Mouse (Mus musculus) lung, embryonic 15.5 days (tissue): ENCODE data around the gene Nfat5. TPM values are rescaled to one million over a fixed set of nuclear protein-coding genes. Genes with fewer than 3 reads are reported as not detected.
A peak's percentile ranks its signal among the peaks of the same experiment; 100 is the strongest.

Experiments used
- ATAC-seq: fragments of 200-750 bp; cut with Nextera tagmentation; 2 replicates; pipeline ENCODE4 v1.8.0; 2017; ENCODE audit warnings: moderate number of reproducible peaks, borderline replicate concordance; ENCODE audit not compliant: low FRiP score, low TSS enrichment; ENCODE audit errors: extremely low read depth
- H3K27ac ChIP-seq: fragments of 300-500 bp; sonication (generic); 2 replicates; pipeline ENCODE4 v1.5.1; 2015; ENCODE audit warnings: moderate library complexity, mild to moderate bottlenecking, inconsistent platforms
- H3K27me3 ChIP-seq: fragments of 300-500 bp; sonication (generic); 2 replicates; pipeline ENCODE4 v1.6.1; 2015; ENCODE audit warnings: inconsistent platforms
- H3K36me3 ChIP-seq: fragments of 300-500 bp; sonication (generic); 2 replicates; pipeline ENCODE4 v1.6.1; 2015; ENCODE audit warnings: inconsistent platforms
- H3K4me1 ChIP-seq: fragments of 300-500 bp; sonication (generic); 2 replicates; pipeline ENCODE4 v1.6.1; 2015; ENCODE audit warnings: inconsistent platforms
- H3K4me2 ChIP-seq: fragments of 300-500 bp; sonication (generic); 2 replicates; pipeline ENCODE4 v1.6.1; 2015; ENCODE audit warnings: inconsistent platforms, mild to moderate bottlenecking, moderate library complexity
- H3K4me3 ChIP-seq: fragments of 300-500 bp; sonication (generic); 2 replicates; pipeline ENCODE4 v1.5.1; 2015; ENCODE audit warnings: mild to moderate bottlenecking, inconsistent platforms
- H3K9ac ChIP-seq: fragments of 300-500 bp; sonication (generic); 2 replicates; pipeline ENCODE4 v1.6.1; 2015; ENCODE audit warnings: inconsistent platforms
- H3K9me3 ChIP-seq: fragments of 300-500 bp; sonication (generic); 2 replicates; pipeline ENCODE4 v1.6.1; 2016; ENCODE audit warnings: inconsistent platforms
- WGBS: fragments of 180-500 bp; shearing (Covaris S2); methylation state at CpG from one replicate; pipeline ENCODE4 v1.1.7; 2015; 5-methylcytosine and 5-hydroxymethylcytosine counted together
- polyA plus RNA-seq: library from polyadenylated mRNA; unstranded; fragments of >200 nt; fragmentation: Nextera tagmentation; extraction: Ambion mirVana; gene quantifications from 2 replicates; pipeline ENCODE4 v1.2.1, GENCODE M21; 2015

Nfat5 gene
- polyA plus RNA-seq, 1 experiment from 2014 or later: 12.5 TPM

DNA sequence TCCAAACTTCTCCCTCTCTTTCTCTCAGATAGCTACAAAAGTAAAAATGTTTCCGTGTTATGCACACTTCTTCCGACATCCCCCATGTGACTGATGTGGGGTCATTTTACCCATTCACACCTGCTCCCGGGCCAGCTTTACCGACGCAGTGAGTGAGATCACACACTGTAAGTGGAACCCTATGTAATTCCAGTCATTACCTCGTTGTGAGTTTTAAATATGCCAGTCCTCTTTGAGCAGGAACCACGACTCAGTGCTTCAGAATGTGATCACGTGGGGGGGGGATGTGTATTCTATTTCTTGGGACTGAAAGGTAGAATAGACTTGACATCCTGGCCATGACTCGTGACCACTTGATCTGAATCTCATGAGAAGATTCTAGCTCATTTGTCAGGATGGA, 24.8 kb upstream of the Nfat5 start:
- Histone ChIP-seq H3K9ac (no peak overlapping the region), H3K9me3 (no peaks in the 10 kb centered on the region), H3K4me3 (no peak overlapping the region), H3K27me3 (no peaks in the 10 kb centered on the region), H3K4me1 (no peaks in the 10 kb centered on the region), H3K27ac (no peak overlapping the region), H3K36me3 (no peaks in the 10 kb centered on the region), H3K4me2 (no peak overlapping the region)
- no peak for ATAC-seq
- 63% methylated on average over 9 of the region's 9 CpGs for WGBS

DNA sequence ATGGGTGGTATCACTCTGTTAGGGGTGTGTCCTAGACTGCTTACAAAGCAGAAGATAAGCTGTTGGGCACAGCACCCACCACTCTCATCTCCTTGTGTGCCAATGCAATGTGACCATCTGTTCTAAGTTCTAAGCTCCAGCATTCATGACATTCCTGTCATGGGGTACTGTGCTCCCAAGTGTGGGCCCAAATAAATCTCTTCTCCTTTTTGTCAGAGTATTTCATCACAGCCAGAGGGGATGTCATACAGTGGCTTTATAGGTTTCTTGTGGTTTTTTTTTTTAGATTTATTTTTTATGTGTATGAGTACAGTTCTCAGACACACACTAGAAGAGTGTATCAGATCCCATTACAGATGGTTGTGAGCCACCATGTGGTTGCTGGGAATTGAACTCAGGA, 24.1 kb upstream of the Nfat5 start:
- Histone ChIP-seq H3K36me3 (no peaks in the 10 kb centered on the region), H3K27ac (no peak overlapping the region), H3K4me3 (no peak overlapping the region), H3K4me2 (no peak overlapping the region), H3K27me3 (no peaks in the 10 kb centered on the region), H3K9me3 (no peaks in the 10 kb centered on the region), H3K4me1 (no peaks in the 10 kb centered on the region), H3K9ac (no peak overlapping the region)
- ATAC-seq: no peak

DNA sequence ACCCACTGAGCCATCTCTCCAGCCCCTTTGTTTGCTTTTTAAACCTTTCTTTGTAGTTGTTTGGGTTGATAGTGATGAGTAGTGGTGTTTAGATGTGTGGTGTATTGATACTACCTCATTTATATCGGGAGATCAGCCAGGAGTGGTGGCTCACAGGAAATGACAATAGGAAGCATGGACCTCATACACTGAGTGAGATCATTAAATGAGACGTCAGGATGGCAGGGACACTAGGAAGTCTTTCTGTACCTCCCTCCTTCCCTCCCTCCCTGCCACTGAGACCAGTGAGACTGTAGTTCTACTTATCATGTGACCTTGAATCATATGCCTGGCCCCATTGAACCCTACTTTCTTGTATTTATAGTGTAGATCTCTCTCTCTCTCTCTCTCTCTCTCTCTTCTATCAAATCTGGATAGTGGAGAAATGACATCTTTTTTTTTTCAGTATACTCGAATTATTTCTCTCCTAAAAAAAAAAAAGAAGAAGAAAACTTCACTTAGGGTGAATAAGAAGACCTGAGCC, 23.6 kb upstream of the Nfat5 start:
- Histone ChIP-seq H3K4me3 (no peak overlapping the region), H3K36me3 (no peaks in the 10 kb centered on the region), H3K4me2 (no peak overlapping the region), H3K27ac (no peak overlapping the region), H3K27me3 (no peaks in the 10 kb centered on the region), H3K9ac (no peak overlapping the region), H3K9me3 (no peaks in the 10 kb centered on the region), H3K4me1 (no peaks in the 10 kb centered on the region)
- 40% methylated on average over 3 of the region's 3 CpGs for WGBS
- no peak for ATAC-seq

DNA sequence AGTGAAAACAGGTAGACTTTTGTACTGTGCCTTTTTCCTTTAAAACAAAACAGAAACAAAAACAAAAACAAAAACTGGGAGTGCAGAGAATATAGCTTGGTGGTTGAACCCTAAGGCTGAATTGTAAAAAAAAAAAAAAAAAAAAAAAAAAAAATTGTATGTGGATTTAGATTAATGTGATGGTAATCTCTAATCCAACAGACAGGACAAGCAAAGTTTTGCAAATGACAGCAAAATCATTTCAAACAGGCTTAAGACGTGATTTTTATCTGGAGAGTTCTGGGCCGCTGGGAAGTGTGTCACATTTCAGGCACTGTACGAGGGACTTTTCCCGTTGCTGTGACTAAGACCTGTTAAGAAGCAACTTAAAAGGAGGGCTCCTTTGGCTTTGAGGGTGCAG, 23.0 kb upstream of the Nfat5 start:
- Histone ChIP-seq H3K4me2 (no peak overlapping the region), H3K9ac (no peak overlapping the region), H3K4me1 (no peaks in the 10 kb centered on the region), H3K36me3 (no peaks in the 10 kb centered on the region), H3K27ac (no peak overlapping the region), H3K27me3 (no peaks in the 10 kb centered on the region), H3K9me3 (no peaks in the 10 kb centered on the region), H3K4me3 (no peak overlapping the region)
- ATAC-seq: no peak
- 52% methylated on average over 4 of the region's 4 CpGs for WGBS

DNA sequence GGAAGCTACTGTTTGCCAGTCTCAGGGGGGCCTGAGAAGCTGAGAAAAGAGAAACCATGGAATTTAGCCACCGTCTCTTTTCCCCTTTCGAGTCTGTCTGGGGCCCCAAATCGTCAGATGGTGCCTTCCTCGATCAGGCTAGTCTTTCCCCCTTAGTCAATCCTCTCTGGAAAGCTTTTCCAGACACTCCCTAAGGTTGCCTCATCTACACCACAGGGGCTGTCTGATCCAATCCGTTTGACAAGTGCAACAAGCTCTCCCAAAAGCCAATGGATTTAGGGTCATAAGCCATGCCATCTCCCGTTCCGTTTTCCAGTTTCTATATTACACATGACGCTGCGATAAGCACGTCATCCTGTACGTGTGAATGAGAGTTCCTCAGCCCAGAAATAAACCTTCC, 22.5 kb upstream of the Nfat5 start:
- no peak overlapping the region for H3K4me3 ChIP-seq
- ATAC-seq: no peak
- no peak overlapping the region for H3K4me2 ChIP-seq
- H3K27ac ChIP-seq: no peak overlapping the region
- 58% methylated on average over 11 of the region's 11 CpGs for WGBS
- no peaks in the 10 kb centered on the region for H3K4me1 ChIP-seq
- no peaks in the 10 kb centered on the region for H3K36me3 ChIP-seq
- H3K9me3 ChIP-seq: no peaks in the 10 kb centered on the region
- H3K27me3 ChIP-seq: no peaks in the 10 kb centered on the region
- H3K9ac ChIP-seq: no peak overlapping the region

DNA sequence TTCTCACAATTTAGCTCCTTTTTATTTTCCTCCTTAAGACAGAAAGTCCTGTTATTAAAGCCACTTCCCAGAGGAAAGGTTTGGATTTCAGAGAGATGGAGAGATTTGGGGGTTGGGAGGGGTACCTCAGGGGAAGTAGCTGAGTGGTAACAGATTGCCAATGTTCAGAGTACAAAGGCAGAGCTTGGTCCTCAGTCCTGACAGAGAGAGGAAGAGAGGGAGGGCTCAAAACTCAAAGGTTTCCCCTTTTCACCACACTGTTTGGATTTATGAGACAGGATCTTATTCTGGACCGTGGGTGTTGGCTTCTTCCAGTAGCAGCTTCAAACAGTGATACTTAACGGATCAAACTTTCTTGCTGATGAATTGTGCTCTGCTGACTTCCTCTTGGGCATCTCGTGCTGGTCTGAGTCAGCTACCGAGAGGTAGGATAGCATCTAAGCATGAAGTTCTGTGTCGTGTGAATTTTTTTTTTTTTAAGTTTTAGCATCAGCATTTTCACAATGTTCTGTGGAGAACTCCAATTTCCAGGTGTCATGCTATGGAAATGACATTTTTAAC, 15.9 kb upstream of the Nfat5 start:
- 42% methylated on average over 5 of the region's 5 CpGs for WGBS
- no peak overlapping the region for H3K27ac ChIP-seq
- no peak overlapping the region for H3K4me3 ChIP-seq
- H3K9me3 ChIP-seq: no peaks in the 10 kb centered on the region
- no peaks in the 10 kb centered on the region for H3K4me1 ChIP-seq
- H3K4me2 ChIP-seq: no peak overlapping the region
- H3K36me3 ChIP-seq: no peaks in the 10 kb centered on the region
- no peak for ATAC-seq
- no peak overlapping the region for H3K9ac ChIP-seq
- no peaks in the 10 kb centered on the region for H3K27me3 ChIP-seq

DNA sequence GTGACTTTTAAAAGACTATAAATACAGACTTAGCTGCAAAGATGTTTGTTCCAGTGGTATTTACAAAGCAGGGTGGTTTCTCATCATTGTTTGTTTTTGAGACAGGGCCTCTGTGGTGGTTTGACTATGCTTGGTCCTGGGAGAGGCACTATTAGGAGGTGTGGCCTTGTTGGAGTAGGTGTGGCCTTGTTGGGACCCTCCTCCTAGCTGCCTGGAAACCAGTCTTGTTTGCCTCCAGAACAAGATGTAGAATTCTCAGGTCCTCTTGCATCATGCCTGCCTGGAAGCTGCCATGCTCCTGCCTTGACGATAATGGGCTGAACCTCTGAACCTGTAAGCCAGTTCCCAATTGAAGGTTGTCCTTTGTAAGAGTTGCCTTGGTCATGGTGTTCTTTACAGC, 14.7 kb upstream of the Nfat5 start:
- H3K4me3 ChIP-seq: no peak overlapping the region
- H3K9ac ChIP-seq: no peak overlapping the region
- H3K4me2 ChIP-seq: no peak overlapping the region
- no peaks in the 10 kb centered on the region for H3K4me1 ChIP-seq
- no peaks in the 10 kb centered on the region for H3K9me3 ChIP-seq
- H3K27ac ChIP-seq: no peak overlapping the region
- WGBS: 77% methylated on average over 1 of the region's 1 CpGs
- no peak for ATAC-seq
- no peaks in the 10 kb centered on the region for H3K36me3 ChIP-seq
- no peaks in the 10 kb centered on the region for H3K27me3 ChIP-seq

DNA sequence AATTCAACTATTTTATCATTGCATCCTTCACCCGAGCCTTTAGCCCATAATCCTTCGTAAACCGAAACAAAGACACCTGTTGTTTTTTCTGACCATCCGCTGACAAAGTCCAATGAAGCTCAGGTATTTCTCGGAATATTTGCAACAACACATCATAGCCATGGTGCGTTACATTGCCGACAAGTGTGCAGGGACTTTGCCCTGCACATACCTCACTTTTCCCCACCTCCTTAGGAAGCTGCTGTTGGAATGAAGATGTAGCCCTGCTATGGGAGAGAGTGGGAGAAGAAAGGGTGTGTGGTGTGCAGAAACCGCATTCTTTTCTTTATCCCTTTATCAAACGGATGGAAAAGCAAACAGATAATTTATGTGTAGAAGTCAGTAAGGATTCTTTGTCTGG, 6.6 kb upstream of the Nfat5 start:
- no peaks in the 10 kb centered on the region for H3K27me3 ChIP-seq
- H3K9ac ChIP-seq: no peak overlapping the region
- H3K4me2 ChIP-seq: no peak overlapping the region
- no peaks in the 10 kb centered on the region for H3K4me1 ChIP-seq
- no peaks in the 10 kb centered on the region for H3K36me3 ChIP-seq
- H3K4me3 ChIP-seq: no peak overlapping the region
- 61% methylated on average over 9 of the region's 9 CpGs for WGBS
- no peak overlapping the region for H3K27ac ChIP-seq
- no peaks in the 10 kb centered on the region for H3K9me3 ChIP-seq
- no peak for ATAC-seq

DNA sequence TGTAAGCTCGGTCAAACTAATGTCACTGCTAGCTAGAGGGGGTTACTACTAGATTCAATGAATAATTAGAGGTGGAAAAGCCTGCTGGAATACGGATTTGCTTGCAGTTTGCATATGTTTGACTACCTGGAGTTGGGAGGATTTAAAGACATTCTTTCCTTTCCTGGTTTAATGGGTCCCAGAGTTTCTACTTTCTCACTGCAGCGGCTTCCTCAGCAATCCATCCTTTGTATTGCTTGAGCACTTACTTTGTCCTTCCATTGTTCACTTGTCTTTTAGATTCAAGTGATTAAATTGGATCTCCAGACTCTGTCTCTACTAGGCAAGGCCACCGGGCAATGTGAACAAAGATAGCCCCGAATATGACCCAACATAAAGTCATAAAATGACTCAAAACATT, 5.7 kb upstream of the Nfat5 start:
- Histone ChIP-seq H3K27ac (no peak overlapping the region), H3K4me2 (no peak overlapping the region), H3K9me3 (no peaks in the 10 kb centered on the region), H3K27me3 (no peaks in the 10 kb centered on the region), H3K4me1 (no peaks in the 10 kb centered on the region; the same call in 1 of the 2 replicates), H3K4me3 (no peak overlapping the region), H3K9ac (no peak overlapping the region), H3K36me3 (no peaks in the 10 kb centered on the region)
- ATAC-seq: no peak
- WGBS: 76% methylated on average over 5 of the region's 5 CpGs

DNA sequence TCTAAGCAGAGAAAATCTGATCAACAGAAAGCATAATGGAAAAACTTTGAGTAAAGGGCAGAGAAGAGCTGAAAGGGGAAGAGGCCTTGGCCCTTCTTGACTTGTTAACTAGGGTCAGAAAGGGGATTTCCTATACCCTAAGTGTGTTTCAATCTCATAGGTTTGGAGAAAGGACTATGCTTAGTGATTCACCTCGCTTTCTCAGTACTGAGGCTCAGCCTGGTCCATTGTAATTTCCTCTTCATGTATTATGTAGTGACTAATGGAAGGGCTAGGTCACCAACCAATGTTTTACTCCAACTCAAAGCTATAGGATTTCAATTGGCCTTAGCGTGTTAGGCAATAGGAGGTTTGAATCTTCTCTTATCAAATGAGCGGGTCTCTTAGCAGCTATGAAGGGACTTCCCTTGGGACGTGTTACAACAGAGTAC, 2.1 kb upstream of the Nfat5 start:
- Histone ChIP-seq H3K27me3 (no peaks in the 10 kb centered on the region), H3K27ac (no peak overlapping the region), H3K9ac (no peak overlapping the region), H3K9me3 (no peaks in the 10 kb centered on the region), H3K36me3 (no peaks in the 10 kb centered on the region), H3K4me3 (no peak overlapping the region), H3K4me2 (no peak overlapping the region), H3K4me1 (peaks cover 9% of the 10 kb centered on the region)
- 79% methylated on average over 4 of the region's 4 CpGs for WGBS
- no peak for ATAC-seq

DNA sequence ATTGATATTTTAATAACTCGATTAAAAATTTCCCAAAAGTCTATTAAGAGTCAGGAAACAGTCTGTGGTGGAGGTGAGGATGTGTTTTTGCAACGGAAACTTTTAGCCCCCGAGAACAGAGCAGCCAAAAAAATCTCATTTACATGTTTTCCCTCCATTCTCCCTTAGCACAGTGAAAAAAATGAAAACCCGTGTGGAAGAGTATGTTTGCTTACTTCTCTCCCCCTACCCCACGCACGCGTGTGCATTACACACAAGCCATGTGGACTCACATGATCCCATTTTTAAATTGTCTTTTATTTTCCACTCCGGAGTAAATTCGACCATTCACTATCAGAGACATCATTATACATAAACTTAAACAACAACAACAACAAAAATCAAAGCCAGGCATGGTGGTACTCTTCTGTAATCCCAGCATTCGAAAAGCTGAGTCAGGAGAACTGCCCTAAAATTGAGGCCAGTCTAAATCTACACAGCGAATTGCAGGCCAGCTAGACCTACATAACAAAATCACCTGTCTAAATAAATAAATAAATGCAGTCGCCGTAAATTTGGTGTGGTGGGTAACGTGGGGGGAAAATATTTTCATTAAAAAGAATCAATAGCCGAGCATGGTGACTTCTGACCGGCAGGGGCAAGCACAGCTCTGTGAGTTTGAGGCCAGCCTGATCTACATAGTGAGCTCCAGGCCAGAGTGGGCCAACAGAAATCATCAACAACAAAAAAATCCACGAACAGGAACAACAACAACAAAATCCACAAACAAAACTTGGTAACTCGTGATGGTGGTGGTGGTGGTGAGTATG, 947 bp upstream of the Nfat5 start:
- ATAC-seq: no peak
- 55% methylated on average over 18 of the region's 18 CpGs for WGBS
- Histone ChIP-seq H3K4me3 (peak overlapping the region; percentile 99), H3K4me2 (peak overlapping the region; percentile 58), H3K36me3 (no peaks in the 10 kb centered on the region), H3K9me3 (no peaks in the 10 kb centered on the region), H3K27ac (peak overlapping the region; percentile 97), H3K27me3 (no peaks in the 10 kb centered on the region), H3K4me1 (peaks cover 12% of the 10 kb centered on the region), H3K9ac (peak overlapping the region; percentile 58)
